Mouse (Mus musculus) limb, embryonic 14.5 days (tissue): Measurements from ENCODE around the gene Tmem87a. TPM values are rescaled to one million over a fixed set of nuclear protein-coding genes. Genes with fewer than 3 reads are reported as not detected.

Experiments
- ATAC-seq: fragments of 200-750 bp; cut with Nextera tagmentation; 2 replicates; pipeline ENCODE4 v1.8.0; 2017; ENCODE audit warnings: low read depth, moderate number of reproducible peaks, moderate TSS enrichment; ENCODE audit not compliant: low FRiP score
- DNase-seq: peaks from one replicate; pipeline ENCODE4 v3.0.0-alpha.2; 2015; ENCODE audit warnings: low spot score
- H3K27ac ChIP-seq: fragments of 300-500 bp; sonication (generic); replicated peaks from 2 replicates; pipeline ENCODE4 v1.5.1; 2014; ENCODE audit warnings: low read depth, mild to moderate bottlenecking, low read length, moderate library complexity, mixed read lengths
- H3K27me3 ChIP-seq: fragments of 300-500 bp; sonication (generic); 2 replicates; pipeline ENCODE4 v1.6.1; 2014; ENCODE audit warnings: low read length, mixed read lengths; ENCODE audit not compliant: control insufficient read depth, insufficient read depth
- H3K36me3 ChIP-seq: fragments of 300-500 bp; sonication (generic); 2 replicates; pipeline ENCODE4 v1.6.1; 2014; ENCODE audit warnings: mild to moderate bottlenecking, low read length, moderate library complexity, mixed read lengths; ENCODE audit not compliant: control insufficient read depth, insufficient read depth
- H3K4me1 ChIP-seq: fragments of 300-500 bp; sonication (generic); 2 replicates; pipeline ENCODE4 v1.6.1; 2014; ENCODE audit warnings: antibody characterized with exemption, low read length, mixed read lengths; ENCODE audit not compliant: control insufficient read depth, insufficient read depth
- H3K4me2 ChIP-seq: fragments of 300-500 bp; sonication (generic); replicated peaks from 2 replicates; pipeline ENCODE4 v1.6.1; 2014; ENCODE audit warnings: low read depth, mild to moderate bottlenecking, low read length, moderate library complexity; ENCODE audit not compliant: severe bottlenecking
- H3K4me3 ChIP-seq: fragments of 300-500 bp; sonication (generic); replicated peaks from 2 replicates; pipeline ENCODE4 v1.5.1; 2014; ENCODE audit warnings: low read length
- H3K9ac ChIP-seq: fragments of 300-500 bp; sonication (generic); 2 replicates; pipeline ENCODE4 v1.6.1; 2014; ENCODE audit warnings: mild to moderate bottlenecking, low read depth, low read length, moderate library complexity; ENCODE audit not compliant: severe bottlenecking
- H3K9me3 ChIP-seq: fragments of 300-500 bp; sonication (generic); 2 replicates; pipeline ENCODE4 v1.6.1; 2016; ENCODE audit warnings: low read length; ENCODE audit not compliant: control insufficient read depth
- POLR2A ChIP-seq: fragments of 200-500 bp; IDR thresholded peaks from 2 replicates; pipeline ENCODE4 v1.8.0; 2012; ENCODE audit warnings: inconsistent platforms, mild to moderate bottlenecking, moderate library complexity, borderline replicate concordance; ENCODE audit not compliant: insufficient read depth, insufficient read length; ENCODE audit errors: extremely low read depth
- WGBS: fragments of 180-500 bp; shearing (Covaris S2); extraction: QIAGEN DNeasy Blood & Tissue Kit; methylation state at CpG from one replicate; pipeline ENCODE4 v1.1.7; 2014; 5-methylcytosine and 5-hydroxymethylcytosine counted together
- polyA plus RNA-seq, 2 experiments: library from polyadenylated mRNA; depleted of rRNA in 1 of 2; stranded (reverse) in 1 of 2; unstranded in 1 of 2; fragments of >200 nt; fragmentation: Nextera tagmentation in 1 of 2; extraction: Ambion mirVana in 1 of 2; gene quantifications; 2 replicates each; pipeline versions ENCODE4 v1.2.1 to v1.2.3; 2012 to 2014

The Tmem87a gene
- polyA plus RNA-seq, 2 experiments: 12.6 to 26.3 TPM

DNA sequence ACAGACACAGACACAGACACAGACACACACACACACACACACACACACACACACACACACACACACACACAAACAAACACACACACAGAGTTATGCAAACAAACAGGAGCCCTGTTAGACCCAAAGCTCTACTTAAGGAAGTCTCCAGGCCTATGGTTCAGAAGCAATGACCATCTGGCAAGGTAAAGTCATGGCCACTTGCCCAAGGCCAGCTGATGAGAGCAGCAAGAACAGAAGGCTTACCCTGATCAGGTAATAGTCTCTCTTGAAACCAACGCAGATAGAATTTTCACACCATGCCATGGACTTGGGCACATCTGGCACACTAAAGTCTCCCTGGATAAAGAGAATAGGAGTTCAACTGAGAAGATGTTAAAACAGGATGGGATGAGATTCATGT, 62.2 kb downstream of the Tmem87a start:
- Histone ChIP-seq H3K4me1 (no peaks in the 10 kb centered on the region), H3K9ac (no peak overlapping the region), H3K36me3 (peaks cover 89% of the 10 kb centered on the region), H3K27me3 (no peaks in the 10 kb centered on the region), H3K9me3 (no peaks in the 10 kb centered on the region), H3K4me3 (no peak overlapping the region), H3K27ac (no peak overlapping the region), H3K4me2 (no peak overlapping the region)
- ATAC-seq: no peak
- DNase-seq: no peak
- WGBS: 94% methylated on average over 1 of the region's 1 CpGs
- no peak for TF ChIP-seq POLR2A

DNA sequence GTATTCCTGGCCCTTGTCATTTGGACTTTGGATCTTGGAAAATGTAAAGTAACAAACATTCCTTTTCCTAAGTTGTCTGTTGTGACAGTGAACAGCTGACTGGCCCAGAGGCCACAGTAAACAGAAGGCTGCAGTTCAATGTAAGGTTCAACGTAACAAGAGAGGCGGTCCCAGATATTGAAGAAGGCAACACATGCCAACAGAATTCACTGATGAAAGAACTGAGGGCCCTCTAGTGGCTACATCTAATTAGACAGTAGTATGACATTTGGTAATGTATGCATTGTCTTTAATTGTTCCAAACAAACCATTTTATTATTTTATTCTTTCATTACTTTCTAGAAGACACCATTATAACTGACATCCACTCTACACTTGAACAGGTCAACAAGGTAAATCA, 66.0 kb downstream of the Tmem87a start:
- no peaks in the 10 kb centered on the region for H3K4me1 ChIP-seq
- DNase-seq: peak; percentile 37
- no peak for ATAC-seq
- H3K27ac ChIP-seq: no peak overlapping the region
- H3K9ac ChIP-seq: no peak overlapping the region
- peaks cover 79% of the 10 kb centered on the region for H3K36me3 ChIP-seq
- no peak for TF ChIP-seq POLR2A
- H3K4me2 ChIP-seq: no peak overlapping the region
- no peaks in the 10 kb centered on the region for H3K27me3 ChIP-seq
- H3K9me3 ChIP-seq: no peaks in the 10 kb centered on the region
- no peak overlapping the region for H3K4me3 ChIP-seq
- WGBS: 73% methylated on average over 2 of the region's 2 CpGs

DNA sequence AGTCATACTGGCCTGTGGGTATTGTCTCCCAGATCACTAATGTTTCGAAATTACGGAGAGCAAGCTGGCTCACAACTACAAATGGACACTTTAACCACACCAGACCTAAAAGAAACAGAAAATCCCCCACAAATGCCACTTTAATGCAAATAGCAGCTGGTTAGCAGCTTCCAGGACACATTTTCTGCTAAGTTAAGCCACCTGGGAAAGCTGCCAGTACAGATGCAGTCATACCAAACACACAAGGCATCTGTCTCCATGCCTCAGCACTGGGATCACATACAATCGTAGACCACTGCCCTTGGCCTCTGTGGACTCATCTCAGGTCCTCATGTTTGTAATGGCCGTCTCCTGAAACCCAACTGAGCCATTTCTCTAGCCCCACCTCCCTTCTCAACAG, 72.3 kb downstream of the Tmem87a start:
- no peak overlapping the region for H3K4me2 ChIP-seq
- no peaks in the 10 kb centered on the region for H3K9me3 ChIP-seq
- H3K4me3 ChIP-seq: no peak overlapping the region
- no peaks in the 10 kb centered on the region for H3K4me1 ChIP-seq
- H3K27ac ChIP-seq: no peak overlapping the region
- no peak for TF ChIP-seq POLR2A
- H3K36me3 ChIP-seq: peaks cover 63% of the 10 kb centered on the region
- no peaks in the 10 kb centered on the region for H3K27me3 ChIP-seq
- WGBS: 79% methylated on average over 4 of the region's 4 CpGs
- no peak overlapping the region for H3K9ac ChIP-seq
- ATAC-seq (peak; percentile 63), DNase-seq (peak; percentile 65)

DNA sequence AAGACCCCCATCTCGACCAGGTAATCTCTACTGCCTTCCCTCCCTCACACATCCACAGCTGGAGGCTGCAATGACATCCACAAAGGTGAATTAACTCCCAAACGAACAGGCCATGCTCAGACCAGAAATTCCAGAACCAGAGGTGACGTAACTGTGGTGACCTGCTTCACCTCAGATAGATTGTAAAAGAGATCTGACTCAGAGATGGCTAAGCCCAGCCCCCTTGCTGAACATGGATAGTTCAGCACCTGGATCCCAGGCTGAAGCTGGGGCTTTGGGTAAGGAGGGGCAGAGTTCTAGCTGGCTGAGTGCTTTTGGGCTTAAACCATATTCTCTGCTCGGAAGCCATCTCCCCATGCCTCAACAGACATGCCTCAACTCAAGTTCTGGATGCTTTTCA, 88.8 kb downstream of the Tmem87a start:
- H3K27ac ChIP-seq: no peak overlapping the region
- no peak for TF ChIP-seq POLR2A
- no peaks in the 10 kb centered on the region for H3K4me1 ChIP-seq
- no peak for ATAC-seq
- H3K27me3 ChIP-seq: no peaks in the 10 kb centered on the region
- peaks cover 35% of the 10 kb centered on the region for H3K36me3 ChIP-seq
- no peak overlapping the region for H3K4me2 ChIP-seq
- H3K9ac ChIP-seq: no peak overlapping the region
- WGBS: 65% methylated on average over 4 of the region's 4 CpGs
- no peaks in the 10 kb centered on the region for H3K9me3 ChIP-seq
- no peak for DNase-seq
- no peak overlapping the region for H3K4me3 ChIP-seq

DNA sequence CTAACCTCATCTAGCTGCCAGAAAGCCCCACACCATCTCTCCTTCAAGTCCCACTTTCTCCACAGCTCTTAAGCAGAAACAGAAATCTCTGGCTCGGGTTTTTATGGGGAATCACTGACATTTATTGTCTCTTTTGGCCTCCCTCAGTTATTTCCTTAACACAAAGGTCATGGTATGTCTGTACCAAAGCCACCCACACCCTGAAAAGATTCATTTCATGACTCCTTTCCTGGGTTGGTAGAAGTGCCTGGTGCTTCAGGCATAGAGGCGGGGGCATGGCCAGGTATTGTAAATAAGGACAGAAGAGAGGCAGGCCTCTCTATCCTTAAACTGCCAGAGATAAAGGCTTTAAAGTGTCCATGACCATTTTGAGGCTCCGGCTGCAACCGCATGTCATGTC, 89.4 kb downstream of the Tmem87a start:
- Histone ChIP-seq H3K9me3 (no peaks in the 10 kb centered on the region), H3K9ac (no peak overlapping the region), H3K4me1 (no peaks in the 10 kb centered on the region), H3K27me3 (no peaks in the 10 kb centered on the region), H3K4me2 (no peak overlapping the region), H3K36me3 (peaks cover 34% of the 10 kb centered on the region), H3K4me3 (no peak overlapping the region), H3K27ac (no peak overlapping the region)
- DNase-seq: no peak
- no peak for TF ChIP-seq POLR2A
- no peak for ATAC-seq
- WGBS: 71% methylated on average over 4 of the region's 4 CpGs

DNA sequence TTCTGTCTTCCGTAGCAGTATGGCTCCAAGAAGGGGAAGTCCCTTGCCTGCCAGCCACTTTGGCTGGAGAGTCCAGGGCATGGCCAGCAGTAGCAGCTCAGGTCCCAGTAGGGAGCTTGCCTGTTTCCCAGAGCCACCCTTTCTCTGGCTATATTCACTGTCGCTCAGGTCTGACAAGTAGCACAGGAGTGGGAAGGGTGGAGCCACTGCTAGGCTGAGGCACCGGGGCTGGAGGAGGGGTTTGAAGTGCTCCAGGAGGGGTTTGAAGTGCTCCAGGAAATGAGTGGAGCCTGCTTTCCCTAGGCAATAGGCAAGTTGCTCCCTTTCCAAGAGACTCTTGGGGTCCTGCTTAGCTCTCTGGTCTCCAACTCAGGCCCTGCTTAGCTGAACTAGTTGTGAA, 89.9 kb downstream of the Tmem87a start, which contains the start of gene Pla2g4f:
Gene Pla2g4f (minus strand): TSS at position 190 of the 400 bp plus-strand sequence.
- no peak within 1 kb of the TSS for H3K4me2 ChIP-seq
- DNase-seq (no peak), ATAC-seq (no peak)
- no peak for TF ChIP-seq POLR2A
- H3K36me3 ChIP-seq: peaks cover 29% of the 10 kb centered on the region
- H3K4me1 ChIP-seq: no peaks in the 10 kb centered on the region
- no peak within 1 kb of the TSS for H3K9ac ChIP-seq
- no peak within 1 kb of the TSS for H3K27ac ChIP-seq
- WGBS: 43% methylated on average over 3 of the region's 3 CpGs
- H3K4me3 ChIP-seq: no peak within 1 kb of the TSS
- H3K27me3 ChIP-seq: no peaks in the 10 kb centered on the region
- no peaks in the 10 kb centered on the region for H3K9me3 ChIP-seq
